Mouse (Mus musculus) erythroblast, embryonic 14.5 days (primary cell): Measurements from ENCODE around the gene Sox12. TPM values are rescaled to one million over a fixed set of nuclear protein-coding genes. Genes with fewer than 3 reads are reported as not detected.

Experiments used
- H3K27me3 ChIP-seq: 2 replicates; pipeline ENCODE4 v1.6.1; 2012; ENCODE audit warnings: inconsistent platforms; ENCODE audit not compliant: control insufficient read depth
- H3K36me3 ChIP-seq: 2 replicates; pipeline ENCODE4 v1.6.1; 2012; ENCODE audit warnings: mild to moderate bottlenecking, inconsistent platforms; ENCODE audit not compliant: control insufficient read depth
- H3K4me1 ChIP-seq: 2 replicates; pipeline ENCODE4 v1.6.1; 2012; ENCODE audit warnings: inconsistent platforms; ENCODE audit not compliant: control insufficient read depth
- H3K4me3 ChIP-seq: replicated peaks from 2 replicates; pipeline ENCODE3; 2012; ENCODE audit warnings: moderate library complexity, mild to moderate bottlenecking, inconsistent platforms
- H3K9me3 ChIP-seq: 2 replicates; pipeline ENCODE4 v1.6.1; 2012; ENCODE audit warnings: low read length, inconsistent platforms, mixed read lengths; ENCODE audit not compliant: control insufficient read depth
- GATA1 ChIP-seq: IDR thresholded peaks from 2 replicates; pipeline ENCODE4 v1.6.1; 2012; ENCODE audit warnings: low read length, inconsistent platforms, mixed read lengths
- TAL1 ChIP-seq: IDR thresholded peaks from 3 replicates; pipeline ENCODE4 v1.6.1; 2012; ENCODE audit warnings: low read length, inconsistent platforms, mixed read lengths
- polyA plus RNA-seq: library from polyadenylated mRNA; stranded (reverse); fragments of >175 nt; gene quantifications from 2 replicates; pipeline ENCODE4 v1.2.3, GENCODE M21; 2012

Gene Sox12
- polyA plus RNA-seq, 1 experiment, result 1.4 TPM

DNA sequence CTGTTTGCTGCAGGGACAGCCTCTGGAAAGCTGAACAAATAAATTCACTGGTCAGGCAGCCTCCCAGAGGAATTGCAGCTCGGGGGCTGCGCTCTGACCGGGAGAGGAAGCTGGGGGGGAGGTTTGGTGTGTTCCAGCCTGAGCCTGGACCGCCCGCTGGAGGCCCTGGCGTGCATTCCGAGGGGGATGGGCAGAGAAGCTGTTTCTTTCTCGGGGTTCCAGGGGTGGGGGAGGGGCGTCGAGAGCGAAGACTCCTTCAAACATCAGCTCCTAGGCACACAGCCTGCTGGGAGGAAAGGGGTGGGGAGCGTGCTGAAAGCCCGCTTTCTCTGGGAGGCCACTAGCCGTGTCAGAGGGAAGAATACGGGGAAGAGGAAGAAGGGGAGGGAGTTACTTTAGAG lies 13.1 kb upstream of the Sox12 start:
- TF ChIP-seq GATA1 (no peak), TAL1 (no peak)
- Histone ChIP-seq H3K4me3 (peak overlapping the region; percentile 25), H3K36me3 (peaks cover 22% of the 10 kb centered on the region), H3K27me3 (no peaks in the 10 kb centered on the region), H3K9me3 (peaks cover 3% of the 10 kb centered on the region), H3K4me1 (peaks cover 68% of the 10 kb centered on the region)

DNA sequence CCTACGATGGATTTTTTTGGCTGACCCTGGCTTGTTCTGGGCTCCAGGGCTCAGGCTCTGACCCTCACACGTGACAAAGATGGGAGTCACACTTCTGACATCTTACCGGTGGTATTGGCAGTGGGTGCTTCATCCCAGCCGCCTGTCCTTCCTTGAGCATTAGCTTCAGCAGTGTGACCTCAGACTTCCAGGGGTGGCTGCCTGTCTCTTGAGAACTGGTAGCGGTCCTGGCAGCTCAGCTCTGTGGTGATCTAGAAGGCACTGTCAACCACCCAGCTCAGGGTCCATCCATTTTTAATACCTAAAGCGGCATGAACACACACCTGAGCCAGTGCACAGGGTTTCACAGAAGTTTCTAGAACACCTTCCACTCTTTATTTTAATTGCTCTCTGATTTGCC lies 11.9 kb upstream of the Sox12 start:
- no peaks in the 10 kb centered on the region for H3K27me3 ChIP-seq
- no peak for TF ChIP-seq GATA1
- no peak for TF ChIP-seq TAL1
- no peak overlapping the region for H3K4me3 ChIP-seq
- peaks cover 21% of the 10 kb centered on the region for H3K36me3 ChIP-seq
- no peaks in the 10 kb centered on the region for H3K9me3 ChIP-seq
- peaks cover 70% of the 10 kb centered on the region for H3K4me1 ChIP-seq

DNA sequence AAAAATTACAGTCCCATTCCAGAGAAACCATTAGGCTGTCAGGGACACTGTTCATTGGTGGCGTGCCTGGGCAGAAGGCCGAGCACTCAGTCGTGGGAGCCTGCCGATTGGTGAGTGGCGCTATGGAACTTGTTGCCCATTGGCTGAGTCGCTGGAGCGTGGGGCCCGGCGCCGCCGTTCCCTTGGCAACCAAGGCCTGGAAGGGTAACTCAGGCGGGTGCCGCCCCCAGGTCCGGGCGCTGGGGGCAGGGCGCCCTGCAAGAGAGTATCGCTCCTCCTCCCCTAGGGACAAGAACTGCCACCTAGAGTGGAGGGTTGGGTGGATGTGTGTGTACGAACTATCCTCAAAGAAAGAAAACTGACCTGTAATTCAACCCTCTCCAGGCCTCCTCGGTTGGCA lies 8.3 kb upstream of the Sox12 start:
- Histone ChIP-seq H3K27me3 (no peaks in the 10 kb centered on the region), H3K9me3 (no peaks in the 10 kb centered on the region), H3K4me3 (peak overlapping the region; percentile 64), H3K4me1 (peaks cover 58% of the 10 kb centered on the region), H3K36me3 (peaks cover 7% of the 10 kb centered on the region)
- TF ChIP-seq TAL1 (no peak), GATA1 (no peak)

DNA sequence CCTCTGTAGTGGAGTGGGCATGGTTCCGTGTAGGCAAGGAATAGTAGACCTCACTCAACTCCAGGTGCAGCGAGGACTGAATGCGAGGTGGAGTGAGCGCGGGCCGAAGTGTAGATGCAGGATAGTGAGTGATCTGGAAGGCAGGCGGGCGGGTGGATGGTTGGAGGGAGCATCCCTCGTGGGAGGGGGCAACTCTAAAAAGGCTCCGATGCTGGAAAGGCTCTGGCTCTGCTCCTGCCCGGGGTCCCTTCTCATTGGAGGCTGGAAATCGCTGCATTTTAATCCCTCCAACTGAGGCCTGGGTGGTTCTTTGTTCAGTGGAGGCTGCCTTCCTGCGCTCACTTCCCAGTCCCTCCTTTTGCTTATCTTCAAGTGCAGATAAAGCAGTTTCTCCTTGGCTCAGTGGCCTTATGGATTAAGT lies 1.3 kb upstream of the Sox12 start:
- H3K36me3 ChIP-seq, result no peaks in the 10 kb centered on the region
- H3K9me3 ChIP-seq, result no peaks in the 10 kb centered on the region
- no peak for TF ChIP-seq TAL1
- TF ChIP-seq GATA1, result no peak
- no peaks in the 10 kb centered on the region for H3K27me3 ChIP-seq
- H3K4me1 ChIP-seq, result peaks cover 67% of the 10 kb centered on the region
- H3K4me3 ChIP-seq, result peak overlapping the region; percentile 81

DNA sequence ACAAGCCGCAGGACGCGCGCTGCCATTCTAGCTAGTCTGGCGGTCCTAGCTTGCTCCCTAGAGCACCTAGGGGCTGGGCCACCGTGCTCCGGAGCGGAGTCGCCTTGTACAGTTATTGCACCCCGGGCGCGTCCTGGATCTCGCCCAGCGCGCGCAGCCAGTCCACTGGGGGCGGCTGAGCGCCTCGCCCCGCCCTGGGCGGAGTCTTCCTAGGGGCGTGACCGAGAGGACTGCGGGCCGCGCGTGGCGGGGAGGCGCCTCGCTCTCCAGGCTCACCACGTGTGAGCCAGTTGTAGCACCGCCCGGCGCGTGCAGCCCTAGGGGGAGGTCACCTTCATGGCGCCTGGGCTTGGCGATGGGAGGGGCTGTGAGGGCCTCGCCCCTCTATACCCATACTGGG lies 828 bp upstream of the Sox12 start:
- H3K4me3 ChIP-seq, result peak overlapping the region; percentile 81
- TF ChIP-seq GATA1 (no peak), TAL1 (no peak)
- H3K36me3 ChIP-seq, result no peaks in the 10 kb centered on the region
- H3K4me1 ChIP-seq, result peaks cover 67% of the 10 kb centered on the region
- H3K27me3 ChIP-seq, result no peaks in the 10 kb centered on the region
- H3K9me3 ChIP-seq, result no peaks in the 10 kb centered on the region

GRCm38 (mm10) chr2:152397004-152397589 lies 766 bp downstream of the Sox12 start:
- H3K9me3 ChIP-seq, result no peaks in the 10 kb centered on the region
- no peaks in the 10 kb centered on the region for H3K36me3 ChIP-seq
- H3K27me3 ChIP-seq, result no peaks in the 10 kb centered on the region
- peak overlapping the region; percentile 81 for H3K4me3 ChIP-seq
- peaks cover 62% of the 10 kb centered on the region for H3K4me1 ChIP-seq
- no peak for TF ChIP-seq GATA1
- no peak for TF ChIP-seq TAL1

- Histone ChIP-seq H3K4me1 (peaks cover 62% of the 10 kb centered on the region), H3K9me3 (no peaks in the 10 kb centered on the region), H3K4me3 (peak overlapping the region; percentile 81), H3K36me3 (no peaks in the 10 kb centered on the region), H3K27me3 (no peaks in the 10 kb centered on the region)
- TF ChIP-seq GATA1 (no peak), TAL1 (no peak)
Measured at GRCm38 (mm10) chr2:152396110-152397003, 1.5 kb downstream of the Sox12 start.

- H3K4me1 ChIP-seq, result peaks cover 64% of the 10 kb centered on the region
- no peaks in the 10 kb centered on the region for H3K36me3 ChIP-seq
- H3K27me3 ChIP-seq, result no peaks in the 10 kb centered on the region
- TF ChIP-seq GATA1 (no peak), TAL1 (no peak)
- no peaks in the 10 kb centered on the region for H3K9me3 ChIP-seq
- H3K4me3 ChIP-seq, result peak overlapping the region; percentile 81
Measured at GRCm38 (mm10) chr2:152395271-152395920, 2.5 kb downstream of the Sox12 start.
